Mouse (Mus musculus): ENCODE measurements around the gene Ets2. TPM values are rescaled to one million over a fixed set of nuclear protein-coding genes. Genes with fewer than 3 reads are reported as not detected.

The Ets2 gene
- total RNA-seq, 2 experiments from 2014 or later = 106 to 110 TPM

GRCm38 (mm10) chr16:95769996-95770334 lies 68.1 kb downstream of the Ets2 start:
- DNase-seq = no peak

- DNase-seq = no peak
These were observed 68.5 kb downstream of the Ets2 start for GRCm38 (mm10) chr16:95770402-95770801.

Other genes starting within 250 kb of the Ets2 start
- 10 to 100 TPM; 39.8 to 40.6 TPM for gene Erg, start 115.5 kb upstream of the Ets2 start, total RNA-seq (2021)

All from heart, postnatal 4 days (tissue).